Mouse (Mus musculus) layer of hippocampus, adult 8-10 months (tissue): Measurements from ENCODE around the gene Prodh2. TPM values are rescaled to one million over a fixed set of nuclear protein-coding genes. Genes with fewer than 3 reads are reported as not detected.
"Not testable (repeated sequence)": the region's sequence is repeated elsewhere in the genome, so short reads cannot be mapped to it uniquely, and the experiment has no call there.

Source experiments
- DNase-seq, 2 experiments: peaks; one replicate each; pipeline ENCODE4 v3.0.0; 2022; ENCODE audit warnings: low spot score in 2 of 2
- total RNA-seq, 4 experiments: library from RNA; stranded (reverse); gene quantifications; 2 replicates each; pipeline ENCODE4 v1.2.4; 2022

Gene Prodh2
- total RNA-seq, 4 experiments from 2014 or later: 0.56 TPM; not detected in 3

- no peak for DNase-seq
These were observed 9.2 kb upstream of the Prodh2 start for GRCm38 (mm10) chr7:30484250-30484649.

GRCm38 (mm10) chr7:30490251-30490956 lies 3.0 kb upstream of the Prodh2 start:
- DNase-seq: peak in 1 of 2 experiments; percentile 64

GRCm38 (mm10) chr7:30490957-30491307 lies 2.5 kb upstream of the Prodh2 start:
- no peak for DNase-seq

- DNase-seq: peak; percentile 52 to 82
These were observed 657 bp upstream of the Prodh2 start for GRCm38 (mm10) chr7:30492765-30493164.

GRCm38 (mm10) chr7:30495506-30496042 lies 2.2 kb downstream of the Prodh2 start:
- not testable (repeated sequence) for DNase-seq

- not testable (repeated sequence) for DNase-seq
These were observed 7.7 kb downstream of the Prodh2 start for GRCm38 (mm10) chr7:30501159-30501558.

- DNase-seq: no peak
These were observed 14.6 kb downstream of the Prodh2 start for GRCm38 (mm10) chr7:30508061-30508460.

GRCm38 (mm10) chr7:30515003-30515760 lies 21.8 kb downstream of the Prodh2 start:
- no peak for DNase-seq

- no peak for DNase-seq
These were observed 24.9 kb downstream of the Prodh2 start for GRCm38 (mm10) chr7:30518325-30518724.

GRCm38 (mm10) chr7:30520396-30520795 lies 27.0 kb downstream of the Prodh2 start:
- DNase-seq: no peak

- no peak for DNase-seq
These were observed 27.4 kb downstream of the Prodh2 start for GRCm38 (mm10) chr7:30520856-30521255.

- no peak for DNase-seq
These were observed 29.4 kb downstream of the Prodh2 start for GRCm38 (mm10) chr7:30522871-30523270.

GRCm38 (mm10) chr7:30524487-30524886 lies 31.1 kb downstream of the Prodh2 start:
- DNase-seq: no peak

GRCm38 (mm10) chr7:30525954-30526353 lies 32.5 kb downstream of the Prodh2 start:
- DNase-seq: no peak

- no peak for DNase-seq
These were observed 33.0 kb downstream of the Prodh2 start for GRCm38 (mm10) chr7:30526399-30526798.

- no peak for DNase-seq
These were observed 33.6 kb downstream of the Prodh2 start for GRCm38 (mm10) chr7:30526981-30527380.

GRCm38 (mm10) chr7:30531291-30531815 lies 37.9 kb downstream of the Prodh2 start:
- no peak for DNase-seq

- peak in 1 of 2 experiments; percentile 50 for DNase-seq
These were observed 39.5 kb downstream of the Prodh2 start for GRCm38 (mm10) chr7:30532931-30533330.

- DNase-seq: no peak
These were observed 40.7 kb downstream of the Prodh2 start for GRCm38 (mm10) chr7:30533941-30534632.

- peak; percentile 95 to 96 for DNase-seq
These were observed 41.5 kb downstream of the Prodh2 start, which contains the start of gene Arhgap33 for GRCm38 (mm10) chr7:30534633-30535577. Gene Arhgap33, minus strand, starts transcription at chr7:30535060.
